Mouse (Mus musculus): ENCODE measurements around the gene Cdca4. TPM values are rescaled to one million over a fixed set of nuclear protein-coding genes. Genes with fewer than 3 reads are reported as not detected.

Cdca4 gene
- polyA plus RNA-seq, 1 experiment: 124 TPM

GRCm38 (mm10) chr12:112770396-112770795 is 58.8 kb downstream of the Cdca4 start:
- DNase-seq: no peak
- Histone ChIP-seq H3K36me3 (ENCODE audit: control insufficient read depth, insufficient read depth, low read length) (no peaks in the 10 kb centered on the region), H3K27ac (ENCODE audit: control insufficient read depth, insufficient read depth, low read length) (no peak overlapping the region), H3K27me3 (ENCODE audit: control insufficient read depth, insufficient read depth, low read length) (no peaks in the 10 kb centered on the region), H3K4me3 (ENCODE audit: control insufficient read depth, insufficient read depth, low read length) (no peak overlapping the region), H3K4me1 (replicated peaks; ENCODE audit: control insufficient read depth, insufficient read depth, low read length) (no peaks in the 10 kb centered on the region)
- 89% methylated on average over 4 of the region's 4 CpGs for WGBS
- TF ChIP-seq POLR2A (IDR thresholded peaks at IDR 0.05; ENCODE audit: control insufficient read depth, extremely low read depth, insufficient read depth, low read length, poor library complexity): no peak
- no peak for TF ChIP-seq CTCF (IDR thresholded peaks at IDR 0.05; ENCODE audit: borderline replicate concordance, control insufficient read depth, extremely low read depth, insufficient read depth, low read length, poor library complexity)

Other genes with a start within 250 kb of the Cdca4 start
- 26.3 and 26.8 TPM in 2 replicates for gene Inf2, start 240.6 kb downstream of the Cdca4 start, polyA plus RNA-seq (2012; rRNA removed)
- gene Adssl1, start 209.4 kb downstream of the Cdca4 start, polyA plus RNA-seq (2012; rRNA removed): 10.9 and 14.2 TPM in 2 replicates
- 131 and 134 TPM in 2 replicates for gene Siva1, start 184.7 kb downstream of the Cdca4 start, polyA plus RNA-seq (2012; rRNA removed)
- 220 and 229 TPM in 2 replicates for gene Akt1, start 154.5 kb downstream of the Cdca4 start, polyA plus RNA-seq (2012; rRNA removed)
- 15.9 and 17.8 TPM in 2 replicates for gene Zbtb42, start 150.6 kb downstream of the Cdca4 start, polyA plus RNA-seq (2012; rRNA removed)
- gene Cep170b, start 109.0 kb downstream of the Cdca4 start, polyA plus RNA-seq (2012; rRNA removed): 21.1 and 22.8 TPM in 2 replicates
- 82.3 and 99.8 TPM in 2 replicates for gene Pld4, start 68.8 kb downstream of the Cdca4 start, polyA plus RNA-seq (2012; rRNA removed)
- 3.3 and 4.0 TPM in 2 replicates for gene Ahnak2, start 26.8 kb downstream of the Cdca4 start, polyA plus RNA-seq (2012; rRNA removed)
- 2.8 and 2.9 TPM in 2 replicates for gene Clba1, start 20.5 kb downstream of the Cdca4 start, polyA plus RNA-seq (2012; rRNA removed)
- 256 and 265 TPM in 2 replicates for gene Gpr132, start 38.8 kb upstream of the Cdca4 start, polyA plus RNA-seq (2012; rRNA removed)
- 58.7 and 61.5 TPM in 2 replicates for gene Jag2, start 100.4 kb upstream of the Cdca4 start, polyA plus RNA-seq (2012; rRNA removed)
- 58.8 and 59.6 TPM in 2 replicates for gene Nudt14, start 112.7 kb upstream of the Cdca4 start, polyA plus RNA-seq (2012; rRNA removed)
- 69.7 and 87.6 TPM in 2 replicates for gene Btbd6, start 147.1 kb upstream of the Cdca4 start, polyA plus RNA-seq (2012; rRNA removed)
- gene Brf1, start 171.3 kb upstream of the Cdca4 start, polyA plus RNA-seq (2012; rRNA removed): 247 and 304 TPM in 2 replicates
- gene Pacs2, start 185.1 kb upstream of the Cdca4 start, polyA plus RNA-seq (2012; rRNA removed): 60.3 and 66.6 TPM in 2 replicates
- 0.31 and 0.66 TPM in 2 replicates for gene Tex22, start 245.1 kb upstream of the Cdca4 start, polyA plus RNA-seq (2012; rRNA removed)

All from thymus, adult 2 months (tissue).